Mouse (Mus musculus): Measurements from ENCODE around the gene Tas1r3.

GRCm38 (mm10) chr4:155846871-155847578 is 16.1 kb downstream of the Tas1r3 start, which contains the start of gene Dvl1:
- TF ChIP-seq POLR2A (IDR thresholded peaks at IDR 0.05; ENCODE audit: control insufficient read depth, low read depth, low read length) (peak; percentile 69), CTCF (IDR thresholded peaks at IDR 0.05; ENCODE audit: control insufficient read depth, insufficient read depth, insufficient replicate concordance, low read depth, low read length) (no peak)

Measured in testis, adult 2 months (tissue).